Mouse (Mus musculus) lung, postnatal 0 days (tissue): ENCODE measurements around the gene Ubxn10.

Experiments used
- CTCF ChIP-seq: IDR thresholded peaks from 2 replicates; pipeline ENCODE4 v1.5.1; 2016; ENCODE audit warnings: antibody characterized with exemption, mild to moderate bottlenecking
- EP300 ChIP-seq: IDR thresholded peaks from 2 replicates; pipeline ENCODE4 v1.6.1; 2016; ENCODE audit warnings: antibody characterized with exemption, mild to moderate bottlenecking, control low read depth

GRCm38 (mm10) chr4:138755983-138756382 lies 19.0 kb upstream of the Ubxn10 start:
- TF ChIP-seq CTCF, result no peak
- TF ChIP-seq EP300, result no peak
